Mouse (Mus musculus) ZHBTc4 (cell line): ENCODE measurements around the gene Taf7l.

Experiments used
- DNase-seq: peaks from one replicate; pipeline ENCODE4 v3.0.0-alpha.2; 2011; ENCODE audit warnings: low read depth, low spot score

Taf7l gene

GRCm38 (mm10) chrX:134476290-134476689 lies at the start of gene Taf7l:
Gene Taf7l (minus strand): TSS chrX:134476490.
- peak; percentile 2 for DNase-seq

DNA sequence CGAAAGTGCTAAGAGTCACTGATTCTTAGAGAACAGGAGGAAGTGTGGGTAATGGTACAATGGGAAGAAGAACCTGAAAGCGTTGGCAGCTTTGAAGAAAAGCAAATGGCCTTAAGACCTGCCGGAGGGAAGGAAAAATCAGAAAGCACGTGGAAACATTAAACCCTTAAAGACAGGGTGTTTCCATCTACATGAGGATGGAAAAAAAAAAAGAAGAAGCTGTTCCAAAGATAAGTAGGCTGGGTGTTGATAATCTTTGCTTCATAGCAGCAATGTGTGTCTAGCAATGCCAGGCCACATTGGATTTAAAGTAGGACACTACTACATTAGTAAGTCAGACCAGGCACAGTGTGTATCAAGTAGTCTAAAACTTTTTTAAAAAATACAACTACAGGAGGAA lies 49.0 kb upstream of the Taf7l start:
- no peak for DNase-seq

- DNase-seq, result no peak
Measured at GRCm38 (mm10) chrX:134523772-134524171, 47.5 kb upstream of the Taf7l start.

DNA sequence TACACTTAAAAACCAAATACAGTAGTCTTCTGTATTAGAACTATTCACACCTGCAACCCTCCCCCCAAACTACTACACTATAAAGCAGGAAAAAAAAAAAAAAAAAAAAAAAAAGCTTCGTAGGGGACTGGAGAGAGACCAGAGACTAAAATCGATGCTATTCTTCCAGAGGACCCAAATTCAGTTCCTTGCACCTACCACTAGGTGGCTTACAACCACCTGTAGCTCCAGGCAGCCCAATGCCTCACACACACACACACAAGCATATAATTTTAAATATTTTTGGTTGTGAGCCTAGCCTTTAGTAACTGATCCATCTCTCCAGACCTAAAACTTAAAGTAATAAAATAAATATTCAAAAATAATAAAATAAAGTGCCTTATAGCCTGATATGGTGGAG lies 33.2 kb upstream of the Taf7l start:
- peak; percentile 16 for DNase-seq

DNA sequence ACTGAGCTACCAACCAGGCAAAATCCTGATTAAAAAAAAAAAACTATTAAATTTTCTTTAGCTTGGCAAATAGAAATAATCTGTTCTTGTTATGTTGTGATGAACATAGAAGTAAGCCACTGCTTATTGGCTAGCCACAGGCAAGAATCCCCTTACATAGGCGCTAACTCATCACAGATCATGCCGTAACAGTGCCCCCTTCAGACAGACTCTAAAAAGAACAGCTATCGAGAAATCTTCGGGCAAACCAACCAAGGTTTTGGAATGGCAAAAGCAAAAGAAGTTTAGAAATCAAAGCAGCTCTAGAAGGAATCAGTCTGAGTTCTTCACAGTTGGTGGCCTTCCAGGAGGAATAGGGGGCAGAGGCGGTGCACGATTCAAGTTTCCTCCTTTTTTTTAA lies 31.7 kb upstream of the Taf7l start:
- DNase-seq, result peak; percentile 6

GRCm38 (mm10) chrX:134500651-134501050 lies 24.4 kb upstream of the Taf7l start:
- no peak for DNase-seq

- no peak for DNase-seq
Measured at GRCm38 (mm10) chrX:134481720-134482119, 5.4 kb upstream of the Taf7l start.

DNA sequence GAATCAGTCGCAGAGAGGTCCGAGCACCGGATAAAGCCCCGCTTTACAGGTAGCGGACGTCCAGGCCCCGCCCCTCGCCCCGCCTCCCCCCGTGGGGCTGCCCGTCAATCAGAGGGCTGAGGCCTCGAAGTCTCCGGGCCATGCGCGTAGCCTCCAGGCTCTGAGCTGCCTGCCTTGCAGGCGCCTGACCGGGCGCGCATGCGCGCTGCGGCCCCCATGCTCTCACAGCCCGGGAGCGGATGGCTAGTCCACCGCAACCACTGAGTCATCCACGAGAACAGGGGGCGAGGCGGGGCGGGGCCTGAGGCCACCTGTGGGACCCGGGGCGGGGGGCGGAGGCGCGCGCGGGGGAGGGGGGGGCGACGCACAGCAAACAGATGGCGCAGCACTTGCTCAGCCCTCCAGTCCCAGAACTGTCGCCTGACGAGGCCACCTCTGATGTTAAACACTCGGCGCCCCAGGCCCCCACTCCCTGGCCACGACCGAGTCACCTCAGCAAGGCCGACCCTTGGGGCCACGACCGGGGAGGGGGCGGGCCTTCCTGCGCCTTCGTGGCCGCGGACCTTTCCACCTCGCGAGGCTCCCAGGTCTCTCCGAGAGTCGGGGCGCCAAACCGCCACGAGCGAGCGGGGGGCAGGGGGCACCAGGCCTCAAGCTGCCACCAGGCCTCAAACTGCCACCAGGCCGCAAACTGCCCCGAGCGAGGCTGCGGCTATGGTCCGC lies 1.1 kb downstream of the Taf7l start:
- DNase-seq, result peak; percentile 88

DNA sequence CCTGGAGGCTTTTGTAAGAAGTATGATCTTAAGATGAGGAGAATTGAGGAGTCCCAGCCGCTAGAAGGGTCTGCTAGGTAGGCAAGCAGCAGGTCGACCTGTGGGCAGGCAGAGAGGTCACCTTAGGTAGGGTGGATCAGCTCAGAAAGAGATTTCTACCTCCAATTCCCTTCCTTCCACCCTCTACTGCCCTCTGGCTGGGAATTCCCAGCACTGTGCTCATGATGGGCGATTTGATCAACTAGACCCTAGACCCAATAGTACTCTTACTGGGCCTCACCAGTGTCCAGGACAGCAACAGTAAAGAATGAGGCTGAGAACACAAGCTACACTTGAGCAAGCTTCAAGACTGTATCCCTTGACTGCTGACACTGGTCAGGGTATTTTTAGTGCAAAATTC lies 49.0 kb downstream of the Taf7l start:
- peak; percentile 12 for DNase-seq

DNA sequence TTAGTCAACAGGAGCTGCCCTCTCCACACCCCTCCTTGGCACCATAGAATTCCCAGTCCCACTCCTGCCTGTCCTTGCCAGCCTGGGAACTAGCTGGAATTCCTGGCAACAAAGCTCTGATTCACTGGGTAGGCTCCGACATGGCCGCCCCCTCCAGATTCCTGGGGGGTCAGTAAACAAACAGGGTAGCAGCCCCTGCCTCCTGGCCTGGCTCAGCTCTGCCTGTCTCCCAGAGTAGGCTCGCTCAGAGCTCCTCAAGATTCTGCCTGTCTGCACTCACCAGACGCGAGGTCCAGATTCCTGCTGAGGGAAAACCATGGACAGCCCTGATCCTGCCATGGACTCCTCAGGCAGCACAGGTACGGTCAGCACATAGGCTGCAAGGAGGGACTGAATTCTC lies 49.5 kb downstream of the Taf7l start:
- DNase-seq, result no peak

- DNase-seq, result no peak
Measured at GRCm38 (mm10) chrX:134425798-134426197, 50.5 kb downstream of the Taf7l start.

DNA sequence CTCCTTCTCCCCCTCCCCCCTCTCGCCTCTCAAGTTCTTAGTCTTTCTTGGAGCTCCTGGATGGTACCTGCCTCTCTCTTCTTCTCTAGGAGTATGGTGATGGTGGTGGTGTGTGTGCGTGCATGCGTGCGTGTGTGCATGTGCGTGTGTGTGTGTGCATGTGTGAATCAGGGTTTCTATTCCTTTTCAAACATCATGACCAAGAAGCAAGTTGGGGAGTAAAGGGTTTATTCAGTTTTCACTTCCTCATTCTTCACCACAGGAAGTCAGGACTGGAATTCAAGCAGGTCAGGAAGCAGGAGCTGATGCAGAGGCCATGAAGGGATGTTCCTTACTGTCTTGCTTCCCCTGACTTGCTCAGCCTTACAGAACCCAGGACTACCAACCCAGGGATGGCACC lies 52.0 kb downstream of the Taf7l start:
- no peak for DNase-seq

DNA sequence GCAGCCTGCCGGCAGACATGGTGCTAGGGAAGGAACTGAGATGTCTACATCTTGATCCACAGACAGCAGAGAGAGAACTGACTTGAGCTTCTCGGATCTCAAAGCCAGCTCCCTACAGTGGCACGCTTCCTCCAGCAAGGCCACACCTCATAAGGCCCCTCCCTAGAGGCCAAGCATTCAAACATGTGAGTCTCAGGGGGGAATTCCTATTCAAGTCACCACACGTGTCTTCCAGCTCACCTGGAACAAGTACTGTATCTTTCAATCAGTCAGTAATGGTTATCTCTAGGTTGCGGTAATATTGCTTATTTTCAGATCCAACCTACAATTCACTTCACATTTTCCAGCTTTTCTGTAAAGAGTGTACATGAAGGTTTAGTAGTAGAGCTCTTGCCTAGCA lies 56.2 kb downstream of the Taf7l start:
- no peak for DNase-seq

DNA sequence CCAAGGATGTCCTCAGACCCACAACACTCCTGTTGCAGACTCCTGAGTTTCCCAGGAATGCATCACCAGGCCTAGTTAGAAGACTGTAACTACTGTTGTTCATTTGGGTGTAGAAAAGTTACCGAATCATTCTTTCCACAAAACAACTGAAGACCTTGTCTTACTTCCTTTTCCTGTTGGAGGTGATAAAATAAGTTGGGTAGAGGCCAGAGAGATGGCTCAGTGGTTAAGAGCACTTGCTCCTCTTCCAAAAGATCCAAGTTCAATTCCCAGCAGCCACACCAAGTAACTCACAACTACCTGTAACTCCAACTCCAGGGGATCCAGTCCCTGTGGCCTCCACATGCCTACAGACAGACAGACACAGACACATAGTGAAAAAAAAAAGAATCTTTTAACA lies 64.2 kb downstream of the Taf7l start:
- no peak for DNase-seq
